Mouse (Mus musculus): ENCODE data around the gene AU022252. TPM values are rescaled to one million over a fixed set of nuclear protein-coding genes. Genes with fewer than 3 reads are reported as not detected.
A peak's percentile ranks its signal among the peaks of the same experiment; 100 is the strongest.

Gene AU022252
- polyA plus RNA-seq, 1 experiment from 2014 or later: 28.7 TPM

DNA sequence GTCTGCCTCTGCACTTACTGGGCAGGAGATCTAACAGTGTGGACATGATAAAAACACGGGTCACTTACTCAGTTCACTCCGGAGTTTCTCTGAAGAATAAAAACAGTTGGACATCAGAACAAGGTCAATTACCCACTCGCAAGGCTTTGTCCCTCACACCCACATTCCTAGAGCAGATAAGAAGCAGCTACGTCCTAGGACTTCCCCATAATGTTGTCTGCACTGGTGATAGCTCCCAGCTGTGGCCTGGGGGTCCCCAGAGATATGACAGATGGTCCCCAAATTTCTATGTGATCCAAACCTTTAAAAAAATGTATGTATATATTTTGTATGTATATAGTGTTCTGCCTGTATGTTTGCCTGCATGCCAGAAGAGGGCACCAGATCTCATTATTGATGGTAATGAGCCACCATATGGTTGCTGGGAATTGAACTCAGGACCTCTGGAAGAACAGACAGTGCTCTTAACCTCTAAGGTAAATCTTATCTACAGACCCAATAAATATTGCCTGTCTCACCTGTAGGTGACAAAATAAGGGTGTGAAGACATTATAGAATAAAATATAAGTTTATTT, 52.3 kb downstream of the AU022252 start:
- Histone ChIP-seq H3K27ac (replicated peaks) (no peak overlapping the region), H3K4me3 (no peak overlapping the region), H3K4me1 (replicated peaks) (no peaks in the 10 kb centered on the region), H3K4me2 (no peak overlapping the region), H3K27me3 (no peaks in the 10 kb centered on the region), H3K9me3 (no peaks in the 10 kb centered on the region), H3K9ac (no peak overlapping the region), H3K36me3 (no peaks in the 10 kb centered on the region)
- 50% methylated on average over 4 of the region's 4 CpGs for WGBS
- ATAC-seq (ENCODE audit: low FRiP score, low read depth): no peak

DNA sequence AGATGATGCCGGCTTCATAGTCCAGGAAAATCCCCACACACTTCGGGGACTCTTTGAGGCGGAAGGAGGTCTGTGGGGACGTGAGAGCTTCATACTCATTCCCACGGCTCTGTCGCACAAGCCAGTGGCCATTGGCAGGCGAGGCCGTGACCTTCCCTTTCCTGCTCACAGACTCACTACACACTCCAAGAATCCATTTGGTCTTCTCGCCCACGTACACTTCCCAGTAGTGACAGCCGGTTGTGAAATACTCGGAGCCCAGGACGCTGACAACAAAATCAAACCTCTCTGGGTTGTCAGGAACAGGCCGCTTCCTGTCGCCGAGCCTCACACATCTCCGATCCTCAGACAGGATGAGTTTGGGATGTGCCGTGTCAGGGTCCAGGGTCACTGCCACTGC, 54.2 kb downstream of the AU022252 start:
- no peaks in the 10 kb centered on the region for H3K27me3 ChIP-seq
- peaks cover under 1% of the 10 kb centered on the region; the same call in 1 of the 2 replicates for H3K4me1 ChIP-seq (replicated peaks)
- no peaks in the 10 kb centered on the region for H3K36me3 ChIP-seq
- no peak overlapping the region for H3K9ac ChIP-seq
- no peak overlapping the region for H3K4me2 ChIP-seq
- 76% methylated on average over 18 of the region's 18 CpGs for WGBS
- H3K27ac ChIP-seq (replicated peaks): no peak overlapping the region
- H3K9me3 ChIP-seq: no peaks in the 10 kb centered on the region
- ATAC-seq (ENCODE audit: low FRiP score, low read depth): no peak
- H3K4me3 ChIP-seq: no peak overlapping the region

DNA sequence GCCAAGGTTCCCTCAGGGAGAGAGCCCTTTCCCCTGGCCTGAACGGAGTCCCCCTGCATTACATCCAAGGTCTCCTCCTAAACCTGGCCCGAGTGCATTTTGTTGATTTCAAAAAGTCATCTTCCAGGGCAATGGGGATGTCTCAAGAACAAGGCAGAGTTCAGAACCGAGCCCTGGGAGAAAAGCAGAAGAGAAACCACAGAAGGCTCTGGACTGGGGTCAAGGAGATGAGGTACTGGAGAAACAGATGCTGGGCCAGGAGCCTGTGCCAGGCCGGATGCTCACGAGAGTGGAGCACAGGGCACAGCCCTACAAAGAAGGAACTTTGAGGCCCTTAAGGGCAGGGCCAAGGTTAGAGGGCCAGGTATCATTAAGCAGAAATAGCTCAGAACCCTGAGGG, 54.8 kb downstream of the AU022252 start:
- H3K9me3 ChIP-seq: no peaks in the 10 kb centered on the region
- H3K27me3 ChIP-seq: no peaks in the 10 kb centered on the region
- 76% methylated on average over 5 of the region's 5 CpGs for WGBS
- H3K36me3 ChIP-seq: no peaks in the 10 kb centered on the region
- H3K27ac ChIP-seq (replicated peaks): no peak overlapping the region
- no peak overlapping the region for H3K4me3 ChIP-seq
- H3K4me1 ChIP-seq (replicated peaks): peaks cover 7% of the 10 kb centered on the region
- no peak overlapping the region for H3K4me2 ChIP-seq
- ATAC-seq (ENCODE audit: low FRiP score, low read depth): no peak
- H3K9ac ChIP-seq: no peak overlapping the region

DNA sequence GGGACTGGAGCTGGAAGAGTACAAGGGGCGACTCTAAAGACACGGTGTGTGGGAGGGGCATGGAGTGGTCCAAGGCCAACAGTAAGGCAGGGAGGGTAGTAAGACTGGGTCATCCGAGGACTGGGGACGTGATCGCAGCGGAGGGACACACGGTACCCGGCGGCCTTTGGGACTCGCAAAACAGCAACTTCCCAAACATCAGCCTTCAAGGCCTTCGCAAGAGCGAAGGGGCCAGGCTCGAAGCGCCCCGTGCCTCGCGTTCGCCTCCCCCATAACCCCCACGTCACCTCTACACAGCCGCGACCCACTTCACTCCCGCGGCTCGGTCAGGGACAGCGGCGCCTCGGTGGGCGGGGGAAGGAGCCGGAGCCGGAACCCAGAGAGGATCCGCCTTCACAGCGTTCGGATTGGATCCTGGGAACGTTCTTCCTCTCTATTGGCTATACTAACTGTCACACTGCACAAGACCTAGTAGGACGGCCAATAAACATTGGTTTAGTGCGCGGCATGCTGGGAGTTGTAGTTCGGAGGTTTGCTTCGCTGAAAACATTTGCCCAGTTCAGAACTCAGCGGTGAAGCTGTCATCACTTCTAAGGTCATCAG, 58.6 kb downstream of the AU022252 start, which contains the start of gene Zfp691:
TSS of gene Zfp691 (minus strand) at position 345 of the 603 bp plus-strand sequence.
- H3K27me3 ChIP-seq: no peaks in the 10 kb centered on the region
- peak; percentile 100 for ATAC-seq (ENCODE audit: low FRiP score, low read depth)
- under 1% methylated on average over 40 of the region's 40 CpGs for WGBS

DNA sequence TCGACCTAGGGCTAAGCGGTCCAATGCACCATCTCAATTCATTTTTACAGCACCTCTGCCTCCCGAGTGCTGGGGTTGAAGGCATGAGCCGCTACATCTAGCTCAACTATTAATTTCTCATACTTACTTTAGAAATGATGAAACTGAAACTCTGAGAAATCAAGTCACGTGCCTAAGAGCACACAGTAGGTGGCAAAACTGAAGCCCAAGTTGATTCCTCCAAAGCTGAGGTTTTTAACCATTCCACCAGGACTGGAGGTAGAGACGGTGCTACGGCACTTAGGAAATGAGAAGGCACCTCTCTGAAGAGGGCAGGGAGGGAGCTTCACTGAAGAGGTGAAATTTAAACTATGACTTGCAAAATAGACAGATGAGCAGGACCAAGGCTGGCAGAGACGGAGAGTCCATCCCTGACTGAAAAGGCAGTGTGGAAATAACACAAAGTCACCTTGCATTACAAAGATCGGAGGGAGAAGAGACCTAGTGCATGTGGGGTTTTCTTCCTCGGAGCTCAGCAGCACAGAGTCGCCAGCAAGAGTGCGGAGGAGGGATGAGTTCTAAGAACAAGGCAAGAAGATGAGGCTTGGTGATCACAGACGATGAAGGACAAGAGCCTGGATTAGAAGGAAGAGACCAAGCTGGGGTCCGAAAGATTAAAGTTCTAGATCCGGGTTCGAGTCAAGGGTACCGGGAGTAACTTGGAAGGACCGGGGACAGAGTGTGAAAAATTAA, 59.4 kb downstream of the AU022252 start:
- Histone ChIP-seq H3K4me1 (replicated peaks) (peaks cover 10% of the 10 kb centered on the region), H3K27ac (replicated peaks) (peak overlapping the region; percentile 69; the same call in 1 of the 2 replicates), H3K4me2 (peak overlapping the region; percentile 64), H3K4me3 (peak overlapping the region; percentile 78), H3K9ac (peak overlapping the region; percentile 81), H3K9me3 (no peaks in the 10 kb centered on the region), H3K27me3 (no peaks in the 10 kb centered on the region), H3K36me3 (peaks cover 9% of the 10 kb centered on the region; the same call in 1 of the 2 replicates)
- WGBS: 37% methylated on average over 18 of the region's 18 CpGs
- no peak for ATAC-seq (ENCODE audit: low FRiP score, low read depth)

More for the DNA sequence above, 58.6 kb downstream of the AU022252 start, which contains the start of gene Zfp691:
- peaks cover 10% of the 10 kb centered on the region for H3K4me1 ChIP-seq (replicated peaks)
- peaks cover 9% of the 10 kb centered on the region; the same call in 1 of the 2 replicates for H3K36me3 ChIP-seq
- H3K27ac ChIP-seq (replicated peaks): peak within 1 kb of the TSS; percentile 69
- no peaks in the 10 kb centered on the region for H3K9me3 ChIP-seq
- peak within 1 kb of the TSS; percentile 81 for H3K9ac ChIP-seq
- peak within 1 kb of the TSS; percentile 64 for H3K4me2 ChIP-seq
- H3K4me3 ChIP-seq: peak within 1 kb of the TSS; percentile 78

DNA sequence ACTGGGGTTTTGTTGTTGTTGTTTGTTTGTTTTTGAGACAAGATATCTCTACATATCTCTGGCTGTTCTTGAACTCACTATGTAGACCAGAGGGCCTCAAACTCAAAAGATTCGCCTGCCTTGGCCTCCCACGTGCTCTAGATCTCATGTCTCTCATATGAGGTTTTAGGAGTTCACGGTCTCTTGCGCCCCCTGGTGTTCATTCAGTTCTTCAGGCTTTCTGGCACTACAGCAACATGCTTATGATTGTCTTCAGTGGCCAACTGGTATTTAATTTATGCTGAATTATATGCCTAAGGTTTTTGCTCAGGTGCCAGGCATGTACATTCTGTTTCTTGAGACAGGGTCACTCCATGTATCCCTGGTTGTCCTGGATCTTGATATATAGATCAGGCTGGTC, 64.8 kb downstream of the AU022252 start:
- ATAC-seq (ENCODE audit: low FRiP score, low read depth): no peak
- Histone ChIP-seq H3K4me3 (no peak overlapping the region), H3K36me3 (peaks cover 9% of the 10 kb centered on the region; the same call in 1 of the 2 replicates), H3K4me1 (replicated peaks) (peaks cover 3% of the 10 kb centered on the region), H3K9ac (no peak overlapping the region), H3K4me2 (no peak overlapping the region), H3K9me3 (no peaks in the 10 kb centered on the region), H3K27ac (replicated peaks) (no peak overlapping the region), H3K27me3 (no peaks in the 10 kb centered on the region)
- 5% methylated on average over 4 of the region's 4 CpGs for WGBS

DNA sequence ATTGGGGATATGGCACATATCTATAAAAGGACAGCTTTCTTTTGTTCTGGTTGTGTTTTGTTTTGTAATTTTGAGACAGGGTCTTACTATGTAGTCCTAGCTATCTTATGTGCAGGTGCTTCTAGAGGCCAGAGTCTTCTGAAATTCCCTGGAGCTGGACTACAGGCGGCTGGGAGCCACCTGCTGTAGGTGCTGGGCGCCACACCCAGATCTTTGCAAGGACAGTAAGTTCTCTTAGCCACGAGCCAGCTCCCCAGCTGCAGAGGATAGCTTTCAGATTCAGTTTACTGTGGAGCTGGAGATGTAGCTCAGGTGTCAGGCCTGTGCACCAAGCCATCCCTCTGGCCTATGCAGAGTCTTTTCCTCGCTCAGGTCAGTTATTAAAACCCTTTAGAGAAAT, 65.4 kb downstream of the AU022252 start:
- H3K36me3 ChIP-seq: peaks cover 9% of the 10 kb centered on the region; the same call in 1 of the 2 replicates
- no peak for ATAC-seq (ENCODE audit: low FRiP score, low read depth)
- H3K4me3 ChIP-seq: no peak overlapping the region
- no peaks in the 10 kb centered on the region for H3K4me1 ChIP-seq (replicated peaks)
- no peaks in the 10 kb centered on the region for H3K27me3 ChIP-seq
- no peak overlapping the region for H3K27ac ChIP-seq (replicated peaks)
- H3K9me3 ChIP-seq: no peaks in the 10 kb centered on the region
- WGBS: 80% methylated on average over 4 of the region's 4 CpGs
- no peak overlapping the region for H3K4me2 ChIP-seq
- no peak overlapping the region for H3K9ac ChIP-seq

DNA sequence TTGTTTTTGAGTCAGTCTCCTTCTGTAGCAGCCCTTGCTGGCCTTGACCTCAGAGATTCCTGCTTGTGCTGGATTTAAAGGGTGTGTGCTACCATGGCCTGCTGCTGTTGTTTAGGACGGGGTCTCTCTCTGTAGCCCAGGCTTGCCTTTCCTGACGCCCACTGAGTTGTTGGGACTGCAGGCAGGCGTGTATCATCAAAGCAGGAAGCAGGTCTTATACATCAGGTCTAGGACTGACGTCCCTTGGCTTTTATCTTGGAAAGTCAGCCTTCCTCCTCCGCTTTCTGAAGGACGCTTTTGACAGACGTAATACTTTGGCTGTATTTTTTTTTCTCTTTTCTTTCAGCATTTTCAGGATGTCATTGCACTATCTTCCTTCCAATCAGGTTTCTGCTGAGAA, 66.6 kb downstream of the AU022252 start:
- H3K9ac ChIP-seq: no peak overlapping the region
- no peaks in the 10 kb centered on the region for H3K9me3 ChIP-seq
- H3K36me3 ChIP-seq: peaks cover 9% of the 10 kb centered on the region; the same call in 1 of the 2 replicates
- ATAC-seq (ENCODE audit: low FRiP score, low read depth): no peak
- WGBS: 85% methylated on average over 7 of the region's 7 CpGs
- H3K27me3 ChIP-seq: no peaks in the 10 kb centered on the region
- H3K27ac ChIP-seq (replicated peaks): no peak overlapping the region
- H3K4me3 ChIP-seq: no peak overlapping the region
- H3K4me1 ChIP-seq (replicated peaks): no peaks in the 10 kb centered on the region
- H3K4me2 ChIP-seq: no peak overlapping the region

DNA sequence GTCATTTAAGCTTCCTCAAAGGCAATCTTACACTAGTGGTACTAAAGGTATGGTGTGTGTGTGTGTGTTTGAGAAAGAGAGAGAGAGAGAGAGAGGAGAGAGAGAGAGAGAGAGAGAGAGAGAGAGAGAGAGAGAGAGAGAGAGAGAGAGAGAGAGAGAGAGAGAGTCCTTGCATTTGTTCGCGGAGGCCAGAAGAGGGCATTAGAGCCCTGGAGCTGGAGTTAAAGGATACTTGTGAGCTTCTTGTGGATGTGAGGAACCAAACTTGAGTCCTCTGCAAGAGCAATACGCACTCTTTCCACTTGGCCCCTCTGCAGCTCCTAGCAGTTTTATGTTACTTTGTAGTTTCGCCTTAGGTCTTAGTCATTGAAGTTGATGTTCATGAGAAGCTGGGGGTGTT, 69.5 kb downstream of the AU022252 start:
- Histone ChIP-seq H3K4me1 (replicated peaks) (no peaks in the 10 kb centered on the region), H3K9me3 (no peaks in the 10 kb centered on the region), H3K4me3 (no peak overlapping the region), H3K27me3 (no peaks in the 10 kb centered on the region), H3K36me3 (no peaks in the 10 kb centered on the region), H3K4me2 (no peak overlapping the region), H3K9ac (no peak overlapping the region), H3K27ac (replicated peaks) (no peak overlapping the region)
- 77% methylated on average over 4 of the region's 4 CpGs for WGBS
- no peak for ATAC-seq (ENCODE audit: low FRiP score, low read depth)

DNA sequence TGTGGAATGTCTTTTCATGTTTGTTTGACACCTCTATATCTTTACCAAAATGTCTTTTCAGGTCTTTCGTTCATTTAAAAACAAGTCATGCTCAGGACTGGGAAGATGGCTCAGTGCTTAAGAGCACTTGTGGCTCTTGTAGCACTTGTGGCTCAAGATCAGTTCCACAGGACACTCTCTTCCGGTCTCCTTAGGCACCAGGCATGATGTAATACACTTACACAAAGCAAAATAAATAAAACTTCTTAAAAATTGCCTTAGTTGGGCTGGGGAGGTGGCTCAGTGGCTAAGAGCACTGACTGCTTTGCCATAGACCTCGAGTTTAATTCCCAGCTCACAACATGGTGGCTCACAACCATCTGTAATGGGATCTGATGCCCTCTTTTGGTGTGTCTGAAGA, 71.2 kb downstream of the AU022252 start:
- H3K27me3 ChIP-seq: no peaks in the 10 kb centered on the region
- H3K9me3 ChIP-seq: no peaks in the 10 kb centered on the region
- H3K4me1 ChIP-seq (replicated peaks): no peaks in the 10 kb centered on the region
- H3K4me3 ChIP-seq: no peak overlapping the region
- WGBS: 81% methylated on average over 3 of the region's 3 CpGs
- H3K4me2 ChIP-seq: no peak overlapping the region
- no peaks in the 10 kb centered on the region for H3K36me3 ChIP-seq
- no peak overlapping the region for H3K27ac ChIP-seq (replicated peaks)
- H3K9ac ChIP-seq: no peak overlapping the region
- ATAC-seq (ENCODE audit: low FRiP score, low read depth): no peak

DNA sequence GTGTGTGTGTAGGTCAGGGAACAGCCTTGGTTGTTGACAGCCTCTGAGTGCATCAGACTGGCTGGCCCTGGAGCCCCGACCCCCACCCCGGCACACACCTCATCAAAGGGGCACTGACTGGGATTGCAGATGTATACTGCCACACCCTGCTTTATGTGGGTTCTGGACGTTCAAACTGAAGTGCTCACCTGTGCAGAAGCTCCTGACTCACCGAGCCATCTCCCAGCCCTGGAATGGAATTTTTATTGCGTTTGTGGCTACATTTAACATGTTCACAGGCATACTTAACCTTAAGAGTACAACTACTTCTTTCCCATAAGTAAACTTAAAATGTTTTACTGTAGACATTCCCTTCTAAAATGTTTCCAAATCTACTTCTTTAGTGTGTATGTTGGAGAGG, 74.6 kb downstream of the AU022252 start:
- Histone ChIP-seq H3K4me1 (replicated peaks) (no peaks in the 10 kb centered on the region), H3K9me3 (no peaks in the 10 kb centered on the region), H3K27ac (replicated peaks) (no peak overlapping the region), H3K4me3 (no peak overlapping the region), H3K4me2 (no peak overlapping the region), H3K36me3 (no peaks in the 10 kb centered on the region), H3K27me3 (no peaks in the 10 kb centered on the region), H3K9ac (no peak overlapping the region)
- 82% methylated on average over 5 of the region's 5 CpGs for WGBS
- no peak for ATAC-seq (ENCODE audit: low FRiP score, low read depth)

DNA sequence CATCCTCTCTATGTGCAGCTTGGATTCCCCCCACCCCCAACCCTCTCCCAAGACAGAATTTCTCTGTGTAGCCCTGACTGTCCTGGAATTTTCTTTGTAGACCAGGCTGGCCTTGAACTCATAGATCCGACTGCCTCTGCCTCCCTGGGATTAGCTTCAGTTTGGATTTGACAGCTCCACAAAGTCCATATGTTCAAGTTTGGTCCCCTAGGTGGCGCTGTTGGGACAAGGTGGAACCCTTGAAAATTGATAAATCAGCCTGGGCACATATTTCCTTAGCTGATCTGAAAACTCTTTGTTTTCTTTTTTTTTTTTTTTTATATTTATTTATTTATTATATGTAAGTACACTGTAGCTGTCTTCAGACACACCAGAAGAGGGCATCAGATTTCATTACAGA, 75.3 kb downstream of the AU022252 start:
- no peak for ATAC-seq (ENCODE audit: low FRiP score, low read depth)
- Histone ChIP-seq H3K4me3 (no peak overlapping the region), H3K4me2 (no peak overlapping the region), H3K36me3 (no peaks in the 10 kb centered on the region), H3K4me1 (replicated peaks) (no peaks in the 10 kb centered on the region), H3K9ac (no peak overlapping the region), H3K27me3 (no peaks in the 10 kb centered on the region), H3K27ac (replicated peaks) (no peak overlapping the region), H3K9me3 (no peaks in the 10 kb centered on the region)
- 26% methylated on average over 2 of the region's 2 CpGs for WGBS

Data from hindbrain, embryonic 15.5 days (tissue).